Mouse (Mus musculus) lung, postnatal 0 days (tissue): ENCODE measurements around the gene Gnao1.

Experiments
- CTCF ChIP-seq: IDR thresholded peaks from 2 replicates; pipeline ENCODE4 v1.5.1; 2016; ENCODE audit warnings: antibody characterized with exemption, mild to moderate bottlenecking
- EP300 ChIP-seq: IDR thresholded peaks from 2 replicates; pipeline ENCODE4 v1.6.1; 2016; ENCODE audit warnings: antibody characterized with exemption, mild to moderate bottlenecking, control low read depth

- TF ChIP-seq CTCF, result no peak
- no peak for TF ChIP-seq EP300
These were observed 110.8 kb downstream of the Gnao1 start for GRCm38 (mm10) chr8:93920590-93920948.
